Mouse (Mus musculus) limb, embryonic 12.5 days (tissue): ENCODE results near the gene Acer3. TPM values are rescaled to one million over a fixed set of nuclear protein-coding genes. Genes with fewer than 3 reads are reported as not detected.

Source experiments
- ATAC-seq: fragments of 200-750 bp; cut with Nextera tagmentation; 2 replicates; pipeline ENCODE4 v1.8.0; 2017; ENCODE audit warnings: low read depth, moderate TSS enrichment; ENCODE audit not compliant: insufficient number of reproducible peaks, insufficient read depth, low FRiP score, low TSS enrichment
- H3K27ac ChIP-seq: fragments of 300-500 bp; sonication (generic); 2 replicates; pipeline ENCODE4 v1.5.1; 2016; ENCODE audit warnings: mild to moderate bottlenecking, moderate library complexity
- H3K27me3 ChIP-seq: fragments of 300-500 bp; sonication (generic); 2 replicates; pipeline ENCODE4 v1.6.1; 2016; ENCODE audit warnings: mild to moderate bottlenecking, moderate library complexity
- H3K36me3 ChIP-seq: fragments of 300-500 bp; sonication (generic); 2 replicates; pipeline ENCODE4 v1.6.1; 2016; ENCODE audit warnings: mild to moderate bottlenecking, moderate library complexity
- H3K4me1 ChIP-seq: fragments of 300-500 bp; sonication (generic); replicated peaks from 2 replicates; pipeline ENCODE4 v1.6.1; 2016
- H3K4me2 ChIP-seq: fragments of 300-500 bp; sonication (generic); 2 replicates; pipeline ENCODE4 v1.6.1; 2016; ENCODE audit warnings: mild to moderate bottlenecking, moderate library complexity
- H3K4me3 ChIP-seq: fragments of 300-500 bp; sonication (generic); replicated peaks from 2 replicates; pipeline ENCODE4 v1.5.1; 2016; ENCODE audit warnings: mild to moderate bottlenecking
- H3K9ac ChIP-seq: fragments of 300-500 bp; sonication (generic); replicated peaks from 2 replicates; pipeline ENCODE4 v1.6.1; 2016; ENCODE audit warnings: mild to moderate bottlenecking, moderate library complexity
- H3K9me3 ChIP-seq: fragments of 300-500 bp; sonication (generic); 2 replicates; pipeline ENCODE4 v1.6.1; 2016; ENCODE audit warnings: mild to moderate bottlenecking, moderate library complexity
- WGBS: fragments of 180-500 bp; shearing (Covaris S2); methylation state at CpG from one replicate; pipeline ENCODE4 v1.1.7; 2016; 5-methylcytosine and 5-hydroxymethylcytosine counted together
- polyA plus RNA-seq: library from polyadenylated mRNA; unstranded; fragments of >200 nt; fragmentation: Nextera tagmentation; extraction: Ambion mirVana; gene quantifications from 2 replicates; pipeline ENCODE4 v1.2.1, GENCODE M21; 2016

The Acer3 gene
- polyA plus RNA-seq, 1 experiment from 2014 or later: 25.4 TPM

DNA sequence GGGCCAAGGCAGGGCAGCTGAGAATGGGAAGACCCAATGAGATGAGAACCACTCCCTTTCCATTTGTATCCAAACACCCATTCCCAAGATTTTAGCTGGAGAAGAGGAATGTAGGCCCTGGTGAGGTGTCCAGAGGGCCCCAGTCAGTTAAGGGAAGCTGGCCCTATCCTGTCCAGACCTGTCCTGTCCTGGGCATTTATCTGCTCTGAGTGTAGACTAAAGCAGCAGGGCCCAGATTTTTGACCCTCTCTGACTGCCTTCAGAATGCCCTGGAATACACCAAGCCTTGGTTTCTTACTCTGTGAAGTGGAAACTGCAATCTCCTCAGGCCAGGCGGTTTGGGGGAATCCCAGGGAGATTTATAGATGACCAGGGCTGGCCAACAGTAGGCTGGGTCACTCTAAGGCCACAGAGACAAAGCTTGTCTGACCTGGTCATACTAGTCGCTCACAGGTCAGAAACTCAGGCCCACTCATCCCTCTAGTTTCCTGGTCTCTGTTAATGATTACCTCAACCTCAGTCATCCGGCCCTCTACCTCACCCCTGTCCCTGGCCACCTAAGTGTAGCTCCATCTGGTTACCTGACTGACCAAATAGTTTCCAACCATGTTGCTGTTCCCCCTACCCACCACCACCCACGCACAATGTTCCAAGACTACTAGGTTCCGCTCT lies 142.3 kb downstream of the Acer3 start:
- 83% methylated on average over 5 of the region's 5 CpGs for WGBS
- Histone ChIP-seq H3K36me3 (no peaks in the 10 kb centered on the region), H3K27me3 (peaks cover 11% of the 10 kb centered on the region), H3K9me3 (no peaks in the 10 kb centered on the region), H3K4me3 (peak overlapping the region; percentile 78), H3K4me2 (peak overlapping the region; percentile 81), H3K9ac (peak overlapping the region; percentile 50), H3K27ac (no peak overlapping the region), H3K4me1 (peaks cover 14% of the 10 kb centered on the region)
- 0 out of 2 replicates have a peak, but pooled peaks have one; percentile 6 for ATAC-seq

DNA sequence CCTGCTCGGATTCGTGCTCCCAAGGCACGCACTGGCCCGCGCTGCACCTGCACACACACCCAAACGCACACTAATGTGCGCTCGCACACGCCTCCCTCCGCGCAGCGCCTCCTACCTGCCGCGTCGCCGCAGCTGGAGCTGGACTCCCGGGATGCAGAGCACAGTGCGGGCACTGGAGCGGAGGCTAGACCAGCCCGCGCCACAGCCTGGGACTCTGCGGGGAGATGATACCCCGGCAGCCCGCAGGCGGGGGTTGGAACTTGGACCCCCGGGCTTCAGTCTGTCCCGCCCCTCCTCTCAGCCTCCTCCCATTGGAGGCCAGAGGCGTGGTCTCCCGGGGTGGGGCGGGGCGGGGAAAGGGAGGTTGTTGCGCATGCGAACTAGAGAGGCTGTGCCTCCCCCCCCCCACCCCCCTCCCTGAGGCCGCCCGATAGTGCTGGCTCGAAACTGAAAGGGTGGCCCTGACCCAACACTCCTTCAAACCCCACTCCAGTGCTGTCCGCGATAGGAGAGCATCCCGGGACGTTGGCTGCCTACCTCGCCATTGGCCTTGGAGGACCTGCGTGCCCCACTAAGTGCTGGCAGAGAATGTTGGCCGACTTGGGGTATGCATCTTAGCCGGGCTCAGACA lies 143.0 kb downstream of the Acer3 start, which contains the start of gene Capn5:
Gene Capn5 (minus strand): TSS at position 346 of the 631 bp plus-strand sequence.
- H3K4me2 ChIP-seq: peak within 1 kb of the TSS; percentile 81
- peaks cover 18% of the 10 kb centered on the region for H3K4me1 ChIP-seq
- H3K27me3 ChIP-seq: peaks cover 11% of the 10 kb centered on the region
- H3K4me3 ChIP-seq: peak within 1 kb of the TSS; percentile 78
- 1% methylated on average over 39 of the region's 44 CpGs for WGBS
- peak within 1 kb of the TSS; percentile 62 for H3K9ac ChIP-seq
- no peaks in the 10 kb centered on the region for H3K36me3 ChIP-seq
- H3K9me3 ChIP-seq: no peaks in the 10 kb centered on the region
- 0 out of 2 replicates have a peak within 1 kb of the TSS, but pooled peaks have one; percentile 23 for H3K27ac ChIP-seq
- peak; percentile 76 for ATAC-seq

DNA sequence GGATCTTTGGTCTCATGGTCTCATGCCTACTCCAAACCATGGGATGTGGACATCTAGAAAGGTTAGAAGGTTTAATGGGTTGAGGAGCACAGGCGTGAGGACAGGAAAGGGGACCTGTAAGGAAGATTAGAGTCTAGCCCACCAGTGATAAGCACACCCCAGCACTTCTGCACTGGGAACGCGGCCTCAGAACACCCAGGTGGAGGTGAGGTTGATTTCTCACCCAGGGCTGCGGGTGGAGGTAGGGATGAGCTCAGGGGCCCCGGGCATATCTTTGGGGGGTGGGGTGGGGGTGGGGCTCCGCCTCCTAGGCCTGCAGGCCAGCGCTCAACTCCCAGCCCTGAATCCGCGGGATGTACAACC lies 143.5 kb downstream of the Acer3 start:
- Histone ChIP-seq H3K36me3 (no peaks in the 10 kb centered on the region), H3K9ac (peak overlapping the region; percentile 62), H3K27ac (0 out of 2 replicates have a peak overlapping the region, but pooled peaks have one; percentile 23), H3K4me2 (peak overlapping the region; percentile 81), H3K4me3 (peak overlapping the region; percentile 78), H3K4me1 (peaks cover 19% of the 10 kb centered on the region), H3K27me3 (peaks cover 11% of the 10 kb centered on the region), H3K9me3 (no peaks in the 10 kb centered on the region)
- peak; percentile 49 for ATAC-seq
- 5% methylated on average over 9 of the region's 9 CpGs for WGBS

DNA sequence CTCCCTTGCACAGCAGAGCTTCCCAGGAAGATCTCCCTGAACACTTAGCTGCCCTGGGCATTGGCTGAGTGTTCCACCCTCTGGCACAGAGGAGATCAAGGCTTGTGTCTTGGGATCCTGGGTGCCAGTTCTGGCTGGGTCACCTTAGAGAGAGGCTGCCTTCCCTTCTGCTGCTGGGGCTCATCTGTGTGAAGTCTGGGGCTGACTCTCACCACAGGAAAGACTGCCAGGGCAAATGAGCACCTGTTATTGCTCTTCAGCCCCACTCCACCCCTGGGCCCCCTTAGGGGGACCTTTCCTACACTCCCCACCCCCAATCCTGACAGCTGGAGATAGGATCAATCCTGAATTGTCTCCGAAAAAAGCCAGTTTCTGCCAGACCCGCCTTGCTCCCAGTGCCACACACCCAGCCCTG lies 143.9 kb downstream of the Acer3 start:
- H3K27me3 ChIP-seq: peaks cover 11% of the 10 kb centered on the region
- no peak for ATAC-seq
- 61% methylated on average over 2 of the region's 2 CpGs for WGBS
- H3K9me3 ChIP-seq: no peaks in the 10 kb centered on the region
- H3K4me2 ChIP-seq: peak overlapping the region; percentile 81
- H3K36me3 ChIP-seq: no peaks in the 10 kb centered on the region
- H3K9ac ChIP-seq: 0 out of 2 replicates have a peak overlapping the region, but pooled peaks have one; percentile 62
- peaks cover 19% of the 10 kb centered on the region for H3K4me1 ChIP-seq
- H3K4me3 ChIP-seq: peak overlapping the region; percentile 78
- no peak overlapping the region for H3K27ac ChIP-seq

DNA sequence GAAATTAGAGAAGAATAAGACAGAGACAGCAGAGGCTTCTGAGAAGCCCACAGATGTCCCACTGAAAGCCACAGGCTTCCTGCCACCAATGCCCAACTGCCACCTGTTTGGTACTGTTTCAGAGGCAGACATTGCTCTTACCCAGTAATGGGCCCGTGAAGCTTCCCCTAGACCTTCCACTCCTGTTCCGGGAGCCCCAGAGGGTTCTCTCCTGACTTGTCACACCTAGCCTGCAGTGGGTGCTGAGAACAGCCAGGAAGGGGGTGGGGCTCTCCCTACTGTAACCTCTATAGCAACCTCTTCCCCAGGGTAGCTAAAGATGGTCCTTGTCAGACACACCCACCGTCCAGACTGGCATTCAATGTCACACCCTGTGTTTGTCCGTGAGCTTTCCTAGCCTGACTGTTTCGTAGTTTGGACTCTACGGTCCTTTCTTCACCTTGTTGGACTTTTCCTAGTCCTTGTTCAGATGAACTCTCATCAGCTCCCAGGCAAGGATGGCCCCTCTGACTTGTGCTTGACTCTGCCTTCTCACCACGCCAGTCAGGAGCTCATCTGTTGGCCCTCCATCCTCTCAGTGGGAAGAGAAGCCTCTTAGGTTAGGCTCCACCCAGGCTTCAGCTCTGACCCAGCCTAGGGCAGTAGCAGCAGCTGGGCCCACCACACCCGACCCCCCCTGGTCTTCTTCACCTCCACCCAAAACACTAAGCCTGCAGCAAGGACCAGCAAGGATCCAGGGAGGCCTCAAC lies 144.5 kb downstream of the Acer3 start:
- WGBS: 71% methylated on average over 8 of the region's 8 CpGs
- Histone ChIP-seq H3K36me3 (no peaks in the 10 kb centered on the region), H3K9me3 (no peaks in the 10 kb centered on the region), H3K4me3 (0 out of 2 replicates have a peak overlapping the region, but pooled peaks have one; percentile 78), H3K9ac (no peak overlapping the region), H3K4me1 (peaks cover 23% of the 10 kb centered on the region), H3K27ac (no peak overlapping the region), H3K4me2 (0 out of 2 replicates have a peak overlapping the region, but pooled peaks have one; percentile 81), H3K27me3 (peaks cover 11% of the 10 kb centered on the region)
- no peak for ATAC-seq

DNA sequence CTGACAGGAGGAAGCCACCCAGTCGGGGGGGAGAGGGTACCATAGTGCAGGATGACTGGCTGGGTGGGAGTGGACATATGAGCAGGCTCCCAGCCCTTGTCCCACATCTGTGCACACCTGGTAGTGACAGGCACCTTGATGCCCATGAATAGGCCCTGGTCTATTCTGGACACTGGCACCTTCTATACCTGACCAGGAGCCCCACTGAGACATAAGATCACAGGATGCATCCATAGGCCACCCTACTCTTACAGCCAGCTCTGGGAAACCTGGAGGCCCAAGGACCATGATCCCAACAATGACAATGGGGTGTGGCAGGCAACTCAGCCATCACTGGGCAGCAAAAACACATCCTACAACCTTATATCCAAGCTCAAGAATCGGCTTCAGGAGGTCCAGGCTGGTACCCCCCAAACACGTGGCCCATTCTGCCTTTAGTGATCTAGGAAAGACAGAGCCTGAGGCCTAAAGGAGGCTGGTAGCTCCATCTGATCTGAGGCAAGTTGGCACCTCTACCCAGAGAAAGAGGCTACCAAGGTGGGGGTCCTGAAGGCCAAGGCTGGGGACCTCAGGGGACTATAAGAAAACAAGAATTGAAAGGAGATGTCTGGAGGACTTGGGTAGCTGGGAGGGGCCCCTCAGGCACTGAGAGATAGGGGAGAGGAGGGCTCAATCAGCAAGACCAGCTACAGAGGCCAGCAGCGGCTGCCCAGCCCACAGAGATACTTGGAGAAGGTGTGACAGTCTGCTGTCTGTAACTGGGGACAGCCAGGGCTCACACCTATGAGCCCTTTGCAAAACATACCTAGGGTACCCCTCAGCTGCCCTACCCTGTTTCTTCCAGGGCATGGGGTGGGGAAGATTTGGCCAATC lies 145.9 kb downstream of the Acer3 start:
- no peak overlapping the region for H3K9ac ChIP-seq
- no peak overlapping the region for H3K27ac ChIP-seq
- ATAC-seq: no peak
- no peaks in the 10 kb centered on the region for H3K36me3 ChIP-seq
- H3K27me3 ChIP-seq: peaks cover 11% of the 10 kb centered on the region
- H3K9me3 ChIP-seq: no peaks in the 10 kb centered on the region
- no peak overlapping the region for H3K4me3 ChIP-seq
- 75% methylated on average over 4 of the region's 4 CpGs for WGBS
- H3K4me1 ChIP-seq: peaks cover 32% of the 10 kb centered on the region
- no peak overlapping the region for H3K4me2 ChIP-seq

DNA sequence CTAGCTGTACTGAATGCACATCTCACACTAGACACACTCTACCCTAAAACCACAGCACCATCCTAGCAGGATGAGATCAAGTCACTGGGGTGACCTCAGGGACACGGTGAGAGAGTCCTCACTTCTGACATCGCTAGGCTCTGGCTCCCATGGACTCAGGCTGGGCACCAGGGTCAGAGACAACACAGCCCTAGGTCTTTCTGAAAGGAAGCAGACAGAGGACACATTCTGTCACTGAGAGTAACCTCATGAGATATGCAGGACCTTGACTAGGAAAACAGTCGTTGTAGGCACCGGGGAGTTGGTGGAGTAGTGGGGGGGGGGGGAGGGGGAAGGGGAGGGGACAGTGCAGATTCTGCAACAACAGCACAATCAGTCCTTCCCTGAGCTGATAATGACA lies 147.6 kb downstream of the Acer3 start:
- Histone ChIP-seq H3K4me3 (no peak overlapping the region), H3K4me1 (peaks cover 29% of the 10 kb centered on the region), H3K4me2 (no peak overlapping the region), H3K27me3 (peaks cover 11% of the 10 kb centered on the region), H3K36me3 (no peaks in the 10 kb centered on the region), H3K9me3 (no peaks in the 10 kb centered on the region), H3K27ac (no peak overlapping the region), H3K9ac (no peak overlapping the region)
- ATAC-seq: no peak
- WGBS: 65% methylated on average over 4 of the region's 4 CpGs

DNA sequence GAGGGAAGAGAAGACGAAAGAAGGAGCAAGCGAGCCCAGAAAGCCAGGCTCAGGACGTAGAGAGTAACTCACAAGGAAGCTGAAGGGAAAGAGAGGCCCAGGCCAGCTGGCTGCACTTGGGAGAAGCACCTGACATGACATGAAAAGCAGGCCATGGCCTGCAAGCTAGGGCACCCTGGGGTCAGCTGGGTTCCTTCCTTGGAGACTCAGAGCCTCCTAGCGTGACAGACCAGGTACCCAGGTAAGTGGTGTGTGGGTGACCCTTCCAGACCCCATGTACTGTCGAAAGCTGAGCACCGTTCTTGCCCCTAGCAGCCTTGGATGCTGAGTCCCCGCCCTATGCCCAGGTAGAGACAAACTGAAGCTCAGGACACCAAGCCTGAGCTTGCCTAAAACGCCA lies 148.3 kb downstream of the Acer3 start:
- Histone ChIP-seq H3K9ac (no peak overlapping the region), H3K27ac (no peak overlapping the region), H3K4me2 (no peak overlapping the region), H3K4me3 (no peak overlapping the region), H3K9me3 (no peaks in the 10 kb centered on the region), H3K36me3 (no peaks in the 10 kb centered on the region), H3K4me1 (peaks cover 26% of the 10 kb centered on the region), H3K27me3 (peaks cover 11% of the 10 kb centered on the region)
- ATAC-seq: no peak
- 78% methylated on average over 8 of the region's 8 CpGs for WGBS

DNA sequence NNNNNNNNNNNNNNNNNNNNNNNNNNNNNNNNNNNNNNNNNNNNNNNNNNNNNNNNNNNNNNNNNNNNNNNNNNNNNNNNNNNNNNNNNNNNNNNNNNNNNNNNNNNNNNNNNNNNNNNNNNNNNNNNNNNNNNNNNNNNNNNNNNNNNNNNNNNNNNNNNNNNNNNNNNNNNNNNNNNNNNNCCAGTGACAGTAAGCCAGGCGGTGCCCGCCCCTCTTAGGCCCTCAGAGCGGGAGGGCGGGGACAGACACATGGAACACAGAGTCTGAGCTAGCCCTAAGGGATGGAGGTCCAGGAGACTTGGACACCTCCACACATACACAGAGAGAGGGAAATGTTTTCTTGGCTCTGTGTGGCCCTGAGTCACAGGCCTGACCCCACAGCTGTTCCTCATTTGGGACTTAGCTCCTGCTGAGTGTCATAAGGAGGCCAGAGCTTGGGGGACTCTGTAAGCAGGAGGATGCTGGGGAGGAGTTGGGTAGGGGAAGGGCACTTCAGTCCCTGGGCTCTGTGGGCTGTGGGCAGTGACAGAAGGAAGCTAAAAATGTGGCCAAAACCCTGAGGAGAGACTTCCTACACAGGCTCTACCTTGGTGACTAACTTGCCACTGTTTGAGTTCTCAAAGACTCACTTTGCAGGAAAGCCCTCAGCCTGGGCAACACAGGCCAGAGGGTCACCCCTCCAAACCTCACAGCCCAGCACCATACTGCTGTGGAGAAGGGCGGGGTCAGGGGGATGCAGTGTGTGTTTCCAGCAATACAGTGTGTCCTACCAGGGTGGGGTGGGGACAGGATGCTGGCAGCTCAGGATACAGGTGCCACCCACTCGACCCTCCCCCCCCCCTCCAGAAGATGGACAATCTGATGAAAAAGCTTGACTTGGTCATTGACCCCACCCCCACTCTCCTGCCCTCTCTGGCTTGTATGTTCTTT lies 149.6 kb downstream of the Acer3 start:
- no peak overlapping the region; the same call in 1 of the 2 replicates for H3K9ac ChIP-seq

More for the DNA sequence above, 149.6 kb downstream of the Acer3 start:
- Histone ChIP-seq H3K9me3 (no peaks in the 10 kb centered on the region), H3K4me2 (no peak overlapping the region), H3K36me3 (no peaks in the 10 kb centered on the region), H3K4me3 (no peak overlapping the region), H3K27ac (peak overlapping the region; percentile 70), H3K4me1 (peaks cover 19% of the 10 kb centered on the region), H3K27me3 (0 out of 2 replicates have a peak, but pooled peaks cover 2% of the 10 kb centered on the region)
- WGBS: 26% methylated on average over 6 of the region's 6 CpGs
- peak; percentile 57; the same call in 1 of the 2 replicates for ATAC-seq
